Mouse (Mus musculus): ENCODE results near the gene Pemt. TPM values are rescaled to one million over a fixed set of nuclear protein-coding genes. Genes with fewer than 3 reads are reported as not detected.

Gene Pemt
- polyA plus RNA-seq, 2 experiments: 5.4 to 7.2 TPM

DNA sequence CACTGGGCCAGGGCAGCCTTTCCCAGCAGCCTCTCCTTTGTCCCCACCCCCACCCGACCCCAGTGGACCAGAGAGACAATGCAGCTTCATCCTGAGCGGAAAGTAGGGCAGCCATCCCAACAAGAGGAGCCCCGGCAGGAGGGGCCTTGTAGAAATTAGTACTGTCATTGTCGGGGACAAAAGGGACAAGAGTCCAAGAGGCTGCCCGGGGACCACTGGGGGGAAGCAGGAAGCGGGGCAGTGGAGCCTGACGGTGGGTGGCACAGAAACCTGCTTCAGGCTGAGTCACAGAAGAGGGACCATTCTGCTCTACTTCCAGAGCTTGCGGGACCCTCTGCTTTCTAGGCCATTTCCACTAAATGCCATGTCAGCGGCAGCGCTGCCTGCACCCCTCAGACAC, 71.0 kb downstream of the Pemt start:
- 68% methylated on average over 9 of the region's 10 CpGs for WGBS
- ATAC-seq (ENCODE audit: low FRiP score, low read depth) (no peak), DNase-seq (ENCODE audit: low spot score) (no peak)
- H3K9ac ChIP-seq (ENCODE audit: low read depth, low read length, severe bottlenecking): no peak overlapping the region
- H3K27me3 ChIP-seq (ENCODE audit: control insufficient read depth, insufficient read depth, low read length): no peaks in the 10 kb centered on the region
- no peak for TF ChIP-seq POLR2A (IDR thresholded peaks at IDR 0.05; ENCODE audit: borderline replicate concordance, extremely low read depth, insufficient read depth, insufficient read length)
- no peaks in the 10 kb centered on the region for H3K9me3 ChIP-seq (ENCODE audit: control insufficient read depth, low read length)
- H3K4me1 ChIP-seq (ENCODE audit: control insufficient read depth, insufficient read depth, low read length): no peaks in the 10 kb centered on the region
- no peaks in the 10 kb centered on the region for H3K36me3 ChIP-seq (ENCODE audit: control insufficient read depth, insufficient read depth, low read length)
- H3K4me3 ChIP-seq (replicated peaks; ENCODE audit: low read length): no peak overlapping the region
- H3K27ac ChIP-seq (replicated peaks; ENCODE audit: low read depth, low read length): no peak overlapping the region
- H3K4me2 ChIP-seq (replicated peaks; ENCODE audit: low read depth, low read length, severe bottlenecking): no peak overlapping the region

DNA sequence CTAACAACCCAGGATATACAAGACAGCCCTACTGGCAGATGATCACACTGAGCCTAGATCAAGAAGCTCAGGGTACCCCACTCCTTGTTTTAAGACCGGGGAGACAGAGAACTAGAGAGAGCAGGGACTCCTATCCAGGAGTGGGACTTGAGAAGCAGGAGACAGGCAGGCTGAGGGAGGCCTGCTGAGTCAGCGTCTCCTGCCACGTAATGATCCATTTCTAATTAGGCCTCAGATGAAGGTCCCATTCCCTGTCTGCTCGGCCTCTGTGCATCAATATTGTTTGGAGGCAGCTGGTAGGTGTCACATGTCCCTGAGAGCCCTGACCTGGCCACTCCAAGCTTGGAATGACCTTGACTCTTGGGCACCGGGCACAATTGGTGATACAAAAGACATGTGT, 72.9 kb downstream of the Pemt start:
- H3K4me2 ChIP-seq (replicated peaks; ENCODE audit: low read depth, low read length, severe bottlenecking): no peak overlapping the region
- H3K27me3 ChIP-seq (ENCODE audit: control insufficient read depth, insufficient read depth, low read length): no peaks in the 10 kb centered on the region
- 80% methylated on average over 5 of the region's 5 CpGs for WGBS
- DNase-seq (ENCODE audit: low spot score) (no peak), ATAC-seq (ENCODE audit: low FRiP score, low read depth) (no peak)
- H3K4me1 ChIP-seq (ENCODE audit: control insufficient read depth, insufficient read depth, low read length): no peaks in the 10 kb centered on the region
- H3K36me3 ChIP-seq (ENCODE audit: control insufficient read depth, insufficient read depth, low read length): no peaks in the 10 kb centered on the region
- H3K9me3 ChIP-seq (ENCODE audit: control insufficient read depth, low read length): no peaks in the 10 kb centered on the region
- no peak for TF ChIP-seq POLR2A (IDR thresholded peaks at IDR 0.05; ENCODE audit: borderline replicate concordance, extremely low read depth, insufficient read depth, insufficient read length)
- no peak overlapping the region for H3K9ac ChIP-seq (ENCODE audit: low read depth, low read length, severe bottlenecking)
- no peak overlapping the region for H3K27ac ChIP-seq (replicated peaks; ENCODE audit: low read depth, low read length)
- no peak overlapping the region for H3K4me3 ChIP-seq (replicated peaks; ENCODE audit: low read length)

DNA sequence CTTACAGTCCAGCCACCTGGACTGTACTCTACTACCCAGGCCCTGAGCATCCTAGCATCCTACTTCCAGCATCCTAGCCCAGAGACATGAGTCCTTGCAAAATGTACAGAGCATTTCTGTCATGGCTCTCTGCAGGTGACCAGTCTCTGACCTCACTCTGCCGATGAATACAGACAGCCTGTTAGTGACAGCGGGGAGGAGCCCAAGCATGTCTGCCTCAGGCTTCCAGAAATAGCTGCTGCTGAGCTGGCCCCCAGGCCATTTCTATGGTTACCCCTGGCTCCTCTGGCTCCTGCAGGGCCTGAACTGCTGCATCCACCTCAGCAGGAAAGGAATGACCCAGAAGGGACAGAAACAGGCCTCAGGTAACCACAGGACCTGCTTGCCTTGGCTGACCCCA, 74.6 kb downstream of the Pemt start:
- no peaks in the 10 kb centered on the region for H3K4me1 ChIP-seq (ENCODE audit: control insufficient read depth, insufficient read depth, low read length)
- H3K4me2 ChIP-seq (replicated peaks; ENCODE audit: low read depth, low read length, severe bottlenecking): no peak overlapping the region
- H3K27me3 ChIP-seq (ENCODE audit: control insufficient read depth, insufficient read depth, low read length): no peaks in the 10 kb centered on the region
- TF ChIP-seq POLR2A (IDR thresholded peaks at IDR 0.05; ENCODE audit: borderline replicate concordance, extremely low read depth, insufficient read depth, insufficient read length): no peak
- H3K36me3 ChIP-seq (ENCODE audit: control insufficient read depth, insufficient read depth, low read length): no peaks in the 10 kb centered on the region
- DNase-seq (ENCODE audit: low spot score) (no peak), ATAC-seq (ENCODE audit: low FRiP score, low read depth) (no peak)
- no peak overlapping the region for H3K4me3 ChIP-seq (replicated peaks; ENCODE audit: low read length)
- no peak overlapping the region for H3K27ac ChIP-seq (replicated peaks; ENCODE audit: low read depth, low read length)
- no peak overlapping the region for H3K9ac ChIP-seq (ENCODE audit: low read depth, low read length, severe bottlenecking)
- H3K9me3 ChIP-seq (ENCODE audit: control insufficient read depth, low read length): no peaks in the 10 kb centered on the region
- WGBS: 64% methylated on average over 2 of the region's 2 CpGs

DNA sequence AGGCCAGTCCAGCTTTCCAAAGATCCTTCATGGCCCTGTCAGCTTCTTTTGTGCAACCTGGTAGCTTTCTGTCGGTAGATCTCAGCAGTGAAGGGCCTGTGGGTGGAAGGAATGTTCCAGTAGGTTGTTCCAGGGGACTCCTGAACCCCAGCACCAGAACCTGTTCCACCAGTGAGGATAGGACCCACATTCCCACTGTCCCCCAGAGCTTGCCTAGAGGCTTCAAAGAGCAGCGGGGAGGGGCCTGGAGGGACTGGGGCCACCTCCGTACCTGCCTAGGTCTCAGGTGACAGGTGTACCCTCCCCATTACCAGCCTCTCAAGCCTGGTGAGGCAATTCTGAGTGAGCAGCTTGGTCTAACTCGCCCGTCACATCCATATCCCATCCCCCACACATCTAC, 75.5 kb downstream of the Pemt start:
- 75% methylated on average over 5 of the region's 5 CpGs for WGBS
- H3K36me3 ChIP-seq (ENCODE audit: control insufficient read depth, insufficient read depth, low read length): no peaks in the 10 kb centered on the region
- H3K27me3 ChIP-seq (ENCODE audit: control insufficient read depth, insufficient read depth, low read length): no peaks in the 10 kb centered on the region
- TF ChIP-seq POLR2A (IDR thresholded peaks at IDR 0.05; ENCODE audit: borderline replicate concordance, extremely low read depth, insufficient read depth, insufficient read length): no peak
- DNase-seq (ENCODE audit: low spot score): no peak
- no peak overlapping the region for H3K4me3 ChIP-seq (replicated peaks; ENCODE audit: low read length)
- no peak overlapping the region for H3K4me2 ChIP-seq (replicated peaks; ENCODE audit: low read depth, low read length, severe bottlenecking)
- no peak overlapping the region for H3K27ac ChIP-seq (replicated peaks; ENCODE audit: low read depth, low read length)
- H3K9me3 ChIP-seq (ENCODE audit: control insufficient read depth, low read length): no peaks in the 10 kb centered on the region
- no peak overlapping the region for H3K9ac ChIP-seq (ENCODE audit: low read depth, low read length, severe bottlenecking)
- no peaks in the 10 kb centered on the region for H3K4me1 ChIP-seq (ENCODE audit: control insufficient read depth, insufficient read depth, low read length)
- ATAC-seq (ENCODE audit: low FRiP score, low read depth): no peak

DNA sequence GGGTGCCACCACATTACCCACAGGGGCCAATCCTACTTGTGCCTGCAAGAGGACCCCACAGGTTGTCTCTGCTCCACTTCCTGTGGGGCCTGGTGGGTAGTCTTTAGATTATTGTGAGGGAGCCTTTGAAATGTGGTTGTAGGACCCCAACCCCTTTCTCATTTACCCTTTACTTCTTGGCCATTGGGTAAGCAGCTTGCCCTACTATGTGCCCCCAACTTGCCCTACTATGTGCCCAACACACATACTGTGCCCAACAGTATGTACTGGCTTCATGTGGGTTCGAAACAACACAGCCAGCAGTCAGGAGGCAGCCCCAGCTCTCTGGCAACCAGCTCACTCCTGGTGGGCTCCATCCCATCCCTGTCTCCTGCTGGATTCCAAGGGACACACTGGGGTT, 78.5 kb downstream of the Pemt start:
- TF ChIP-seq POLR2A (IDR thresholded peaks at IDR 0.05; ENCODE audit: borderline replicate concordance, extremely low read depth, insufficient read depth, insufficient read length): no peak
- Histone ChIP-seq H3K9me3 (ENCODE audit: control insufficient read depth, low read length) (no peaks in the 10 kb centered on the region), H3K4me1 (ENCODE audit: control insufficient read depth, insufficient read depth, low read length) (peaks cover 17% of the 10 kb centered on the region), H3K27me3 (ENCODE audit: control insufficient read depth, insufficient read depth, low read length) (peaks cover 18% of the 10 kb centered on the region), H3K4me2 (replicated peaks; ENCODE audit: low read depth, low read length, severe bottlenecking) (no peak overlapping the region), H3K27ac (replicated peaks; ENCODE audit: low read depth, low read length) (no peak overlapping the region), H3K36me3 (ENCODE audit: control insufficient read depth, insufficient read depth, low read length) (no peaks in the 10 kb centered on the region), H3K9ac (ENCODE audit: low read depth, low read length, severe bottlenecking) (no peak overlapping the region), H3K4me3 (replicated peaks; ENCODE audit: low read length) (no peak overlapping the region)
- WGBS: 94% methylated on average over 1 of the region's 1 CpGs
- ATAC-seq (ENCODE audit: low FRiP score, low read depth): no peak
- DNase-seq (ENCODE audit: low spot score): no peak

DNA sequence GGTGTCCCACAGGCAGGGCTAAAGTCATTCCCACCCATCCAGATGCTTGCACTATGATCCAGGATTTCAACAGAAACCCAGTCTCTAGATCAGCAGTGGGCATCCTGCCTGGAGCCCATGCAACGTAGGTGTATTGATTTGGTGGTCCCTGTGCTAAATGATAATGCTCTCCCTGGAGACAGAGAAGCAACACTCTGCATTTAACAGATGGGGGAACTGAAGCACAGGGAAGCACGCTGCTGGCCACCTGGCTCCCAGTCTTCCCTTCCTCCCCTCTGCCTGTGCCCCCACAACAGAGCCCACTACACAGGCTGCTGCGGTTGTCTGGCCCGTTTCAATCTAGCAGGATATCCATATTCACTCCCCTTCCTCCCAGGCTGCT, 80.2 kb downstream of the Pemt start:
- no peak for DNase-seq (ENCODE audit: low spot score)
- Histone ChIP-seq H3K36me3 (ENCODE audit: control insufficient read depth, insufficient read depth, low read length) (peaks cover 12% of the 10 kb centered on the region), H3K4me3 (replicated peaks; ENCODE audit: low read length) (no peak overlapping the region), H3K9me3 (ENCODE audit: control insufficient read depth, low read length) (no peaks in the 10 kb centered on the region), H3K9ac (ENCODE audit: low read depth, low read length, severe bottlenecking) (no peak overlapping the region), H3K27ac (replicated peaks; ENCODE audit: low read depth, low read length) (no peak overlapping the region), H3K27me3 (ENCODE audit: control insufficient read depth, insufficient read depth, low read length) (peaks cover 26% of the 10 kb centered on the region), H3K4me1 (ENCODE audit: control insufficient read depth, insufficient read depth, low read length) (peaks cover 17% of the 10 kb centered on the region), H3K4me2 (replicated peaks; ENCODE audit: low read depth, low read length, severe bottlenecking) (no peak overlapping the region)
- WGBS: 63% methylated on average over 4 of the region's 4 CpGs
- TF ChIP-seq POLR2A (IDR thresholded peaks at IDR 0.05; ENCODE audit: borderline replicate concordance, extremely low read depth, insufficient read depth, insufficient read length): no peak
- ATAC-seq (ENCODE audit: low FRiP score, low read depth): no peak

Measured in limb, embryonic 14.5 days (tissue).